Mouse (Mus musculus): ENCODE results near the gene Mmp23. TPM values are rescaled to one million over a fixed set of nuclear protein-coding genes. Genes with fewer than 3 reads are reported as not detected.

The Mmp23 gene
- total RNA-seq, 2 experiments from 2014 or later, result 2.7 to 4.1 TPM

DNA sequence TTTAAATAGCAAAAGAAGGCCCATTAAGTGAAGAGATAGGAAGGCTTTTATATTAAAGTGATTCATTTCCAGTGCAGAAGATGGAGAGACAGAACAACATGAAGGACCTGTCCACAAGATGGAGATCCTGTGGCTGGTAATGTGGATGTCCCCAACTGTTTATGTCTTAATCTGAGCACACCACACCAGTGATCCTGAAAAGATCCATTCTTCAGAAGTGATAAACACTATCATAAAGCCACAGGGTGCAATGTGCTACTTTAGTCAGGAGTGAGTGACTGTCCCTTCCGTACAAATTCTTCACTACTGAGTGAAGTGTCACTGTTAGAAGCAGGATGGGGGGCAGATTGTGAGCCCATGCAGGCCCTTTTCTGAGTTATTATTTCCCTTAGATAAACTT is 50.4 kb downstream of the Mmp23 start:
- no peak for DNase-seq (ENCODE audit: low spot score in 2 of 2)

DNA sequence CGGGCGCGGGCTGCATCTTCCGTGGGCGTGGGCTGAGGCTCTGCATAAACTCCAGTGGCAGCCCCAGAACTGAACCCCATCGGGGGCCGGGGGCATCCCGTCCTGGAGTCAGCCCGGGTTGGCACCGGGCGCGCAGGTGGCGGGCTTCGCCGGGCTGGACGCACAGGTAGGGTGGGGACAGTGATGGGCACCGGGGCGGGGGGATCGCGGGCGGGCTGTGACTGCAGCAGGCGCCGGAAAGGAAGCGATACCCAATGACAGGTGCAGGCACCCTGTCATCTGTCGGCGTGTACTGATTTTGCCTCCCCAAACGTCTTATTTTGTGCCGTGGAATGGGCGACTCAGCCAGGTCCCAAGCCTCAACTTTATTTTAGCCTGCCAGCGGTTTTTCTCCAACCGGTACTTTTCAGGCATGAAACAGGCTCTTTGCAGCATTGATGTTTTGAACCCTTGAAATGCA is 51.2 kb downstream of the Mmp23 start:
- no peak for DNase-seq (ENCODE audit: low spot score in 2 of 2)

DNA sequence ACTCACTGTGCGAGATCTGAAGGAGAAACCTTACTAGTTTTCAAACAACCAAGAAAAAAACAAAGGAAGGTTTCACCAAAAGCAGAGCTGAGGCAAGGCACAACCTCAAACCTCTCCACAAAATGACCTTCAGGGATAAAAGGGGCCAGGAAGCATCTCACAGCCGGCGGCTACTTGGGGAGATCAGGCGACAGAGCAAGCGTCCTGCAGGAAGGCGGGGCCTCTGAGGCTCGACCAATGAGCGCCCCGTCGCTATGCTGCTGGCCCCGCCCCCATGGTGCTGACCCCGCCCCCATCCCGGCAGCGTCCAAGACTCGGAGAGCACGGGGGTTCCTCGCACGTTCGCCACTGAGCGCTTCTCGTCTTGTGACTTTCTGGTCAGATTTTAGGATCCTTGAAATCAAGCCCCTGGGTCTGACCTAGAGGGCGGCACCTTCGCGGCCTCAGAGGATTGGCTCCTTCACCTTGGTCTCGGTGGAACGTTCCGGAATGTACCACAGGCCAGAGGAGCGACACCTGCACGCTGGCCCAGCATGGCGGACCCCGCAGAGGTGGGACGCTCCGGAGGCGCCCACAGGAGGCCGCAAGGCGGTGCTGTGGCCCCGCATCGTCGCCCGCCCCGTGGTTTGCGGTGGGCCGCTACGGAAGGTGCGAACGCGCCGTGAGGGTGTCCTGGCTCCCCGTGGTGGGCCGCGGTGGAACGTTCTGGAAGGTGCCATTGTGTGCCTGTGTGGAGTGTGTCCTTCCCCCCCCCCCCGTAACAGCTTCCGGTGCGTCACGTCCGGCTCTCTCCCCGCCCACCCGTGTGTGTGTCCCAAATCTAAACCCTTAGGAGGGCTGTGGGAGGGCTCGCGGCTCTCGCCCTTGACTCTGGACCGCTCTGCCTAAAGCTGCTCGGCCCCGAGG is 51.8 kb downstream of the Mmp23 start, which contains the start of gene Slc35e2:
Slc35e2 (plus strand) TSS at position 326 of the 906 bp plus-strand sequence.
- peak; percentile 94 to 95 for DNase-seq (ENCODE audit: low spot score in 2 of 2)

Other genes with a start within 250 kb of the Mmp23 start
- gene Cfap74, start 244.2 kb downstream of the Mmp23 start, total RNA-seq (2021), result 1 to 10 TPM; 8.6 to 9.6 TPM
- gene Tmem52, start 184.3 kb downstream of the Mmp23 start, total RNA-seq (2021), result 1 to 10 TPM; 2.0 to 3.5 TPM
- 1,000 to 10,000 TPM; 1,004 to 1,032 TPM for gene Gnb1, start 162.0 kb downstream of the Mmp23 start, total RNA-seq (2021)
- gene Nadk, start 91.0 kb downstream of the Mmp23 start, total RNA-seq (2021), result 10 to 100 TPM; 55.8 to 63.5 TPM
- gene Slc35e2, start 52.0 kb downstream of the Mmp23 start, total RNA-seq (2021), result 10 to 100 TPM; 37.9 to 38.6 TPM
- 10 to 100 TPM; 53.5 to 59.7 TPM for gene Cdk11b, start 28.5 kb downstream of the Mmp23 start, total RNA-seq (2021)
- not detected for gene Gm10563, start 8.0 kb downstream of the Mmp23 start, total RNA-seq (2021)
- gene Mib2, start 15.8 kb upstream of the Mmp23 start, total RNA-seq (2021), result 10 to 100 TPM; 89.1 to 96.6 TPM
- gene Fndc10, start 41.0 kb upstream of the Mmp23 start, total RNA-seq (2021), result 10 to 100 TPM; 21.9 to 22.3 TPM
- 10 to 100 TPM; 77.2 to 81.7 TPM for gene Ssu72, start 51.4 kb upstream of the Mmp23 start, total RNA-seq (2021)
- gene Tmem240, start 81.4 kb upstream of the Mmp23 start, total RNA-seq (2021), result 10 to 100 TPM; 44.8 to 45.2 TPM
- gene Atad3a, start 107.7 kb upstream of the Mmp23 start, total RNA-seq (2021), result 10 to 100 TPM; 68.7 to 71.4 TPM
- gene Vwa1, start 121.3 kb upstream of the Mmp23 start, total RNA-seq (2021), result 10 to 100 TPM; 16.3 to 18.2 TPM
- 1 to 10 TPM; 3.5 to 4.5 TPM for gene Tmem88b, start 132.5 kb upstream of the Mmp23 start, total RNA-seq (2021)
- not detected for gene Ankrd65, start 137.1 kb upstream of the Mmp23 start, total RNA-seq (2021)
- gene Mrpl20, start 149.5 kb upstream of the Mmp23 start, total RNA-seq (2021), result 100 to 1,000 TPM; 109 to 114 TPM
- 10 to 100 TPM; 75.5 to 83.2 TPM for gene Ccnl2, start 159.1 kb upstream of the Mmp23 start, total RNA-seq (2021)
- gene Aurkaip1, start 177.9 kb upstream of the Mmp23 start, total RNA-seq (2021), result 10 to 100 TPM; 66.7 to 77.0 TPM
- 10 to 100 TPM; 14.1 to 16.0 TPM for gene Mxra8, start 186.3 kb upstream of the Mmp23 start, total RNA-seq (2021)
- 10 to 100 TPM; 69.5 to 82.8 TPM for gene Dvl1, start 194.0 kb upstream of the Mmp23 start, total RNA-seq (2021)
- gene Tas1r3, start 210.0 kb upstream of the Mmp23 start, total RNA-seq (2021), result under 1 TPM; 0.27 to 0.30 TPM
- 10 to 100 TPM; 28.1 to 32.2 TPM for gene Cptp, start 216.1 kb upstream of the Mmp23 start, total RNA-seq (2021)
- gene Ints11, start 216.2 kb upstream of the Mmp23 start, total RNA-seq (2021), result 10 to 100 TPM; 35.9 to 41.0 TPM
- 10 to 100 TPM; 68.1 to 77.0 TPM for gene Pusl1, start 238.4 kb upstream of the Mmp23 start, total RNA-seq (2021)
- gene Acap3, start 238.4 kb upstream of the Mmp23 start, total RNA-seq (2021), result 100 to 1,000 TPM; 145 to 162 TPM